Mouse (Mus musculus) cerebellum, postnatal 36 days (tissue): ENCODE results near the gene 1110008P14Rik.

Source experiments
- DNase-seq, 2 experiments: peaks; one replicate each; pipeline ENCODE4 v3.0.0; 2021 to 2022; ENCODE audit warnings: mixed read lengths in 2 of 2

1110008P14Rik gene

DNA sequence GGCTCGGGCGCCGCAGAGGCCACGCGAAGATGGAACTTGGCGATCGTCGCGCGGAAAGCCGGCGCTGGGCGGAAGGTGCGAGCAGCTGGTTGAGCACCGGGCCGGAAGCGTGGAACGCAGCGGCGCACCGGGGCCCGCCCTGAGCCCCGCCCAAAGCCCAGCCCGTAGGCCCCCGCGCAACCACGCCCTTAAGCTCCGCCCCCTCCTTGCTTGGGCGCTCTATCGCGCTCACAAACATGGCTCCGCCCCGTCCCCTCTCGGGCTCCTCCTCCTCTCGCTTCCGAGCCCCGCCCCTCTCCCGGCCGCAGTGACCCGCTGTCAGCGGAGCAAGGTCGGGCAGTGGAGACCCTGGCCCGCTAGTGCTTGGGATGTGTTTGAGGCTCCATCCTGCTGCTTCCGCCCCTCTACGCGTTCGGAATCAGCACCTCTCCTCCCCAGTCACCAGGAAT lies at the start of gene 1110008P14Rik:
TSS of gene 1110008P14Rik (minus strand) at position 164 of the 449 bp plus-strand sequence.
- DNase-seq, result peak; percentile 92 to 97

DNA sequence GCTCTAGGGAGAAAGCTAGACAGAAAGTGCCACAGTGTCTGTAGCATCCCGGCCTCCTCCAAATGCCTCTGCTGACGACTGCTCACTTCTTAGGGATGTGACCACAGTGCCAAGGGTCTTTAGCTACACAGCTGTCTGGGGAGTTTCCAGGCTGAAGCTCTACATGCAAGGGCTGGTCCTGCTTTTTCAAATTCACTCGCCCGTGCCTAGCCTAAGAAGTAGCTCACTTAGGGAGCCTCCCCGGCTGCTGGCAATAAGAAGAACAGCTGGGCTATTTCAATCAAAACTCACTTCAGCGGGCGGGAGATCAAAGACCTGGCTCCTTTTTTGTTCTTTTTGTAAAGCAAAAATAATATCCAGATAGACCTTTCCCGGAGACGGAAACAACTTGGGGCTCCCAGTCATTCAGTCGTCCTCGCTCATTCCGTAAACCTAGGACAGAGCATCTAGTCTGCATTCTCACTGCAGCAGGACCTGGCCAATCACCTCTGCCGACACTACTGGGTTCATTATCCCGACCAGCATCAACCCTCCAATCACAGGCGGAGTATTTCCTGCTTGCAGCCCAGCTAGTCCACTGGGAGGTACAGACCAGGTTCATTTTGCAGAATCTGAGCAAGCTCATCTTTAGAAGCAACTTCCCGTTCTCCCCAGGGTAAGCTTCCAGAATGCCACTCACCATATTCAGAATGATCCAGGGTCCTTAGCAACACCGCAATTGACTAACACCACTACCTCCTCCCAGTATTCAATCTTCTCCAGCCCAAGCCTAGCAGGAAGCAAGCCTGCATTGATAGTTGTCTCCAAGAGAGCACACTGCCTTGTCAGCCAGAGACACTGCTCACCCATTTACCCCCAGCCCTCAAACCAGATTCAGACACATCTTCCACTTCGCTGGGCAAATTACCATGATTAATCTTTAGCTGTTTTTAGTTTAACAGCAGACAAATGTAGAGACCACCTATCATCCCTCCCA lies 49.3 kb upstream of the 1110008P14Rik start:
- peak; percentile 91 to 95 for DNase-seq

DNA sequence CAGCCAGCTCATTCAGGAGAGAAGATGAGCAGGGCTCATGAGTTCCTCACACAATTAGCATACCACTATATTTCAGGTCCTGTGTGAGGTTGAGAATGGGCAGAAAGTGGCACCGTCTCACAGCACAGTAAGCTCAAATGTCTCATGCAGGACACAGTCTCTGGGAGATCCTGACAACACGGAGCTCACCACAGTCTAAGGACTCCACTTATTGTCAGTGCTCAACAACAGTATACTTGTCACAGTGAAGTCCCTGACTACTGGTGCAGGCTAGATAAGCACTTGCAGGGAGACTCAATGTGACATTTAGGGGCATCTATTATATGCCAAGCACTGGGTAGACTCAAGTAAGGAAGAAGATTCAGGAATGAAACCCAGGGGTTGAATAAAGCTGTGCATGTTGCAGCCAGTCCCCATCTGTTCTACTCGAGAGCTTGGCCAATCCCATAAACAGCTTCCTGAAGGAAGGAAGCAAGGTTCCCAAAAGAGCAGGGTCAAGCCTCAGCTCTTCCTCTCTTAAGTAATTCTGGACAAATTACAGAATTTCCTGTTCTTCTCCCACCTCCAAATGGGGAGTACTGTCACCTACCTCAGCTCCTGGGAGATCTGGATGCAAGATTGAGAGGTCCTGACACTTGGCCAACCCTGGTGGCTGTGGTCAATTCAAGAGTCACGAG lies 47.6 kb upstream of the 1110008P14Rik start:
- DNase-seq, result no peak

DNA sequence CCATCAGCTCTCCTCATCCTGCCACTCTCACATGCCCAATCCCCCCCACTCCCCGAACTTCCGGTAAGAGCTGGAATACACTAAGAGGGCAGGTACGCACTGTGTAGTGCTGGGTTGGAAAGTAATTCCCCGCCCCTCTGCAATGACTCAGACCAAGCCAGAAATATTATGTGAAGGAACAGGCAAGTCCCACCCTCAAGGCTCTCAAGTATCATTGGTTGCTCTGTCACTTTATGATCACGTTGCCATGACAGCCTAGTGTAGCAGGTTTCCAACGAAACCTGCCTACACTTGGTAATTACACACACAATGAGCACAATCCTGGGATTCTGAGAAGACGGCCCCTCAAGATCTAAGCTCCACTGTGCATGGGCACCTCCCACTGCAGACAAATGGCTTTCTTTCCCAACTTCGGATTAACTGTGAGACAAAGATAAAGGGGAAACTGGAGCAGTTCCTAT lies 46.6 kb upstream of the 1110008P14Rik start:
- no peak for DNase-seq

DNA sequence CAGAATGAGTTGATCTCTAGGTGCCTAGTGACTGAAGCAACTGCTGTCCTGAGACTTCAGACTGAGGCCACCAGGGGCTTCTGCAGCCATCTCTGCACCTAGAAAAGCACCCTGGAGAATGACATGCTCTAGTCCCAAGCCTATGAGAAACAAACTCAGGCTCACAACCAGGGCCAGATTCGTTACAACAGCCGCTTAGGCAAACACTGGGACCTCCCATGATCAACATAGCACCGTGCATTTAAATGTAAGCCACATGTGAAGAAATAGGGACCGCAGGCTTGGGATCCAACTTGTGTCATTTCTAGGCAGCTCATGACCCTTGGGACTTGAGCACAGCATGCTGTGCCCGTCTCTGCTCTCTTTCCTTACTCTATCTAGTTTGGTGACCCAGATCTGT lies 46.0 kb upstream of the 1110008P14Rik start:
- DNase-seq, result no peak

DNA sequence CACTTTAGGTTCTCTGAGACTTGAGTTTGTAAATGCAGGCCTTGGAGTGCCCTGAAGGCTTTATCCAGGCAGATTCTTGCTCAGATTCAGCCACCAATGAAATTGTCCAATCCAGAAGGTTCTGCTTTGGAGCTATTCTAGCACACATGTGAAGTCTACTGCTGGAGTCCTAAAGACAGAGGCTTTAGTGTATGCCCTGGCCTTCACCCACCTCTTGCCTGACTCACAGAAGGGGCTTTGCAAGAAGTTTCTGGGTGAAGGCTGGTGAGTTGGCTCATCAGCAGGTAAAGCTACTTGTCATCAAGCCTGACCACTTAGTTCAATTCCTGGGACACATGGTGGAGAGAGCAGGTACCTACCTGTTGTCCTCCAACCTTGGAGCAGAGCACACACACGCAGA lies 44.4 kb upstream of the 1110008P14Rik start:
- no peak for DNase-seq

DNA sequence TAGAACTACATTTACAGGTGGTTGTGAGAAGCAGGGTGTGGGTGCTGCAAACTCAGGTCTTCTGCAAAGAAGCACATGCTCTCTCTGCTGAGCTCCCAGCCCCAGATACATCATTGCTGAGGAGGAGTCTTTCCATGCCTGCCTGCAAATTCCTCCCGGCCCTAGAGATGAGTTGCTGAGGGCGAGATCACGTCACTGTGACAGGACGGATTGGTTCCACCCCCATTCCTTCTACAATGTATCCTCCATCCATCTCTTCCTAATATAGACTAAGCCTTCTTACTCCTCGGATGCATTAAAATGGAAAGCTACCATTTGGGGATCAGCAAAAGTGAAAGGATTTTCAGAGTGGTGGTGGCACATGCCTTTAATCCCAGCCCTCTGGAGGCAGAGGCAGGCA lies 43.8 kb upstream of the 1110008P14Rik start:
- no peak for DNase-seq

GRCm38 (mm10) chr2:32424796-32425195 lies 43.1 kb upstream of the 1110008P14Rik start:
- DNase-seq, result no peak

- DNase-seq, result peak; percentile 38 to 55
Measured at GRCm38 (mm10) chr2:32423481-32424331, 42.0 kb upstream of the 1110008P14Rik start.

GRCm38 (mm10) chr2:32421851-32422251 lies 40.1 kb upstream of the 1110008P14Rik start:
- no peak for DNase-seq

GRCm38 (mm10) chr2:32420647-32421046 lies 38.9 kb upstream of the 1110008P14Rik start:
- no peak for DNase-seq

DNA sequence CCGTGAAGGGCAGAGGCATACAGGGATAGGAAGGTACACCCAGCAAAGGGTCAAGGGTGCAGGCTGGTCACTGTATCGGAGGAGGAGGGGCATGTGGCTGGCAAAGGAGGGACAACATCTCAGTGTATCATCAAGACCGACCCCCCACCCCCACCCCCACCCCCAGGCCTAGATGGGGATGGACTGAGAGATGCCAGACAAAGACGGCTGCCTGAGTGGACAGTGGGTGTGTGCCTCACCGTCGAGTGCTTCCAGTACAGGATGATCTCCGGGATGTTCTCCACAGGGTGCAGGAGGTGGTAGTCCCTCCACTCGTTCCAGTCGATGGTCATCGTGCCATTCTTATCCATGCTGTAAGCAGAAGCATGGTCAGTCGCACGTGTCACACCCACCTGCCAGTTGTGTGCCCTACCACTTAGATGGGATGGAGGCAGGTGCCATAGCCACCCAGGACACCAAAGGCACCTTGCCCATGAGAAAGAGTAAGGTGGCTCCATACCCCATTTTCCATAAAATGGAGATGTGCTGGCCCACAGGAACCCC lies 38.4 kb upstream of the 1110008P14Rik start:
- no peak for DNase-seq

DNA sequence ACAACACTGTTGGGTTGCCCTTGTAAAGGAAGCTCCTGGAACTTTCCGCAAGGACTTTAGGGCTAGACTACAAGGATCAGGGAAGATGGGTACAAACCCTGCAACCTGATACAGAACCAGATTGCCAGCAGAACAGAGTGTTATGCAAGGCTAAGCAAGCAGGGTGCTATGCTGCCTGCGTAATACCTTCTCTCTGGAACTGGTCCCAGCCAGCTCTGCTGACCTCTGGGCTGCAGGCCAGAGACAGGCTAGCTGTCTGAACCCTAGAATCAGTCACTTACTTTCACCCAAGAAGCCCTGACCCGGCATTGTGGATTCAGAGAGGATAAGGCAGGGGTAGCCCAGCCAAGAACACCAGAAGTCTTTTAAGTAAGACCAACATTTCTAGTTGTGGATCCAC lies 37.6 kb upstream of the 1110008P14Rik start:
- DNase-seq, result peak; percentile 53

DNA sequence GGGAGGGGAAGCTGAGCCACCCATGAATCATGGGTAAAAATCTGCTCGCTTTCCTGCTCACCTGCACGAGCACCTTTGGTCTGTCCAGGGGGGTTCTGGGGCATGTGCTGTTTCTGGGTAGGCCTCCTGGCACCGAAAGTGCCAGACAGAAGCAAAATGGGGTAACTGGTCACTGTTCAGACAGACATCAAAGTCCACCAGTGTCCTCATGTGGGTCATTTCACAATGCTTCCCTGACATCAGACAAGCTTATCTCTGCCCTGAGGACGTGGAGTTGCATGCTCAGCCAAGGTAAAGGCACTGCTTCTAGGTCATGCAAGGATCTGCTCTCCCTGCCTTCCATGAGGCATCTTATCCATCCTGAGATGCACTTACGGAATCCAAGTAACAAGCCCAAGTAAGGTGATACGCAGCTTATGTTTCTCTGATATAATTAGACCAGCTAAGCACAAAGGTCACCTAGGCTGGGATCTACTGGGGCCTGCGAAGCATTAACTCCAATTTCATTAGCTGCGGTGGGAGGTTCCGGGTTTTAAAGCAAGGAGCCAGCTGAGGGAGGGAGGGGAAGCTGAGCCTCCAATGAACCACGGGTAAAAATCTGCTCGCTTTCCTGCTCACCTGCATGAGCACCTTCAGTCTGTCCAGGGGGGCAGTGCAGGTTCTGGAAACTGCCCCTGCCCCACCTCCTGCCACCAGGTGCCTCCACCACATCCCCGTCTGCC lies 36.9 kb upstream of the 1110008P14Rik start:
- no peak for DNase-seq

GRCm38 (mm10) chr2:32417486-32417885 lies 35.7 kb upstream of the 1110008P14Rik start:
- DNase-seq, result no peak

- DNase-seq, result no peak
Measured at GRCm38 (mm10) chr2:32416556-32416955, 34.8 kb upstream of the 1110008P14Rik start.

- no peak for DNase-seq
Measured at GRCm38 (mm10) chr2:32415801-32416200, 34.1 kb upstream of the 1110008P14Rik start.

DNA sequence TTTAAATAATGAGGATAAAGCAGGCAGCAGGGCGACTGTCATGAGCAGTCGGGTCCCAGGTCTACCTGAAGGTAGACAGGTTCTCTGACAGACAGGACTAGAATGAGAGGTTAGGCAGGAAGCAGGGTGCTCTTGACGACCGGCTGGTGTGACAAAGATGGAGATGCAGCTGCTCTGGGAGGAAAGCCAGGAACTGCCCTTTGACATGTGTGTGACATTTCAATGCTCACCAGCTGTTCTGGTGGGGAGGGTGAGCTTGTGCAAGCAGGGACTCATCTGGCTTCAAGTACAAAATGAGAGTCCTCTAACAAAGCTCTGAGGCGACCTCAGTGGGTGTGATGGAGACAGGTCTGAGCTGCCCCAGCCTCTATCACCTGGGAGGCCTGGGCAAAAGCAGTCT lies 32.2 kb upstream of the 1110008P14Rik start:
- no peak for DNase-seq

- DNase-seq, result no peak
Measured at GRCm38 (mm10) chr2:32412742-32413531, 31.2 kb upstream of the 1110008P14Rik start.

- no peak for DNase-seq
Measured at GRCm38 (mm10) chr2:32411407-32411806, 29.7 kb upstream of the 1110008P14Rik start.
